Mouse (Mus musculus) olfactory bulb, adult 2 months (tissue): Measurements from ENCODE around the gene Lyz1.

Experiments used
- CTCF ChIP-seq: fragments of 200-500 bp; IDR thresholded peaks from 2 replicates; pipeline ENCODE4 v1.5.1; 2012; ENCODE audit warnings: low read depth, mild to moderate bottlenecking, low read length, moderate library complexity; ENCODE audit not compliant: insufficient read depth
- POLR2A ChIP-seq: fragments of 200-500 bp; IDR thresholded peaks from 2 replicates; pipeline ENCODE4 v1.6.1; 2012; ENCODE audit warnings: mild to moderate bottlenecking, low read depth, low read length, moderate library complexity; ENCODE audit not compliant: insufficient read depth

DNA sequence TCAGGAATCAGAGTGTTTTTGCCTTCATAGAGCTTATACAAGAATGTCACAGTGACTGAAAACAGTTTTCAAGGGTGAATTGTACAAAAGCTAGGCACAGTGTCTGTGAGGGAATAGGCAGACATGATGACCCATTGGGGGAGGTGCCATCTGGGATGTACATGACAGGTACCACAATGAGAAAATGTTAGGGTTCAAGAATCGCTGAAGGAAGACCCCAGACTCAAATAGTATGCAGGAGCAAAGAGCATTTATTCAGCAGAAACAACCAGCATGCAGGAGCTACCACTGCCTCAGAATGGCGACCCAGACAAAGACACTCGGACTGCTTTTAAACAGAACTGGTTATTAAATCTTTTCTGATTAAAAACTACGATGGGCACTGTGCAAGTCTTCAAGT is 6.4 kb upstream of the Lyz1 start:
- TF ChIP-seq POLR2A, result no peak
- TF ChIP-seq CTCF, result no peak
